Mouse (Mus musculus) left cerebral cortex, postnatal 36 days (tissue): ENCODE data around the gene Magea6. TPM values are rescaled to one million over a fixed set of nuclear protein-coding genes. Genes with fewer than 3 reads are reported as not detected.
"Not testable (repeated sequence)": the region's sequence is repeated elsewhere in the genome, so short reads cannot be mapped to it uniquely, and the experiment has no call there.

Experiments
- DNase-seq, 2 experiments: peaks; one replicate each; pipeline ENCODE4 v3.0.0; 2021 to 2022; ENCODE audit warnings: low spot score in 2 of 2, mixed read lengths in 1 of 2
- intact Hi-C: fragments of 180-260 bp; cut with DNase I; formaldehyde crosslinking; loops from one replicate; pipeline ENCODE4 v1.15.1; 2025
- total RNA-seq, 2 experiments: library from RNA; stranded (reverse); gene quantifications; 2 replicates each; pipeline ENCODE4 v1.2.3; 2021

The Magea6 gene
- total RNA-seq, result not detected

DNA sequence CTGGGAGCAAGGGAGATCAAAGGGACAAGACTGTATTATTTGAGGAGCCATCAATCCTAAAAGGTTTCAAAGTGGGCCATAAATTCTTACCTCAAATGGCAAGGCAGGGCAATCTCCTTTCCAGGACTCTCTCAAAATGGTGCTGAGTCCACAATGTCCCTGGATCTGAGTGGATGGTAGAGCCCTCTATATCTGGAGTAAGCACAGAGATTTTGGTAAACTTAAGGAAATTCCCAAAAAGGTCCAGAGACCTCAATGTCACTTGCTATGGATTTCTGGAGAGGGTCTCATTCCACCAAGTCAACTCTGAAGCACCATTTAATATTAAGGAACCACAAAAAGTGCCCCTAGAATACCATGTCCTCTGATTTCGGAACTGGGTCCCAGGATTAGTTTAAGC lies at the start of gene Magea6:
Gene Magea6, minus strand, starts transcription at position 101 of the 400 bp plus-strand sequence.
- DNase-seq, intact Hi-C loops: not testable (repeated sequence)

DNA sequence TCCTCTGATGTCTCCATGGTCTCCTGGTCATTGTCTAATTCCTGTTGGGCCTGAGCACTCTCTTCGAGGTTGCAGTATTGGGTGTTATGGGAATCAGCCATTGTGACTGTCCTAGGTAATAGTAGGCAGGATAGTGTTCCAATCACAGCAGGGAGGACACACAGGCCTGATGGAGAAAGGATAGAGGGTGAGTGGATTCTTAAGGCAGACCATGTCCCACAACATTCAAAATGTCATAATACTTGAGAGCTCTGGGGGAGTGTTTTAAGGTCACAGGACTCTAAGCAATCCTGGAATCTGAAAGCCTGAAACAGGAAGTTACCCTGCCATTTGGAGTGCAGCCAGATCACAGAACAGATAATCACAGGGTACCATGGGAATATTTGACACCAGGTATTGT lies 13.6 kb upstream of the Magea6 start, which contains the start of gene Magea3:
Gene Magea3, minus strand, starts transcription at position 101 of the 400 bp plus-strand sequence.
- intact Hi-C loops, DNase-seq: not testable (repeated sequence)

DNA sequence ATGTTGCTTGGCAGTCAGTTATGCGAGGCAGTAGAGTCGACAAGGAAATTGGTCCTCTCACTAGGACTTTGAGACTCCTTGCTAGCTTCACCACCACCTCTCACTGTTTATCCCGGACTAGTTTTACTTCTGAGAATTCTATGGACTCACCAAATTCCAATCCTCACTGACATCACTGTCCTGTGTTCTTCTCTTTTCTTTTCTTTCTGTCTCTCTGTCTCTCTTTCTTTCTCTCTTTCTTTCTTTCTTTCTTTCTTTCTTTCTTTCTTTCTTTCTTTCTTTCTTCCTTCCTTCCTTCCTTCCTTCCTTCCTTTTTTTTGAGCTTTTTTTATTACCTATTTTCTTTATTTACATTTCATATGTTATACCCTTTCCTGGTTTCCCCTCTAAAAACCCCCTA lies 45.6 kb downstream of the Magea6 start, which contains the start of gene Cldn34b1:
Gene Cldn34b1, minus strand, starts transcription at position 101 of the 400 bp plus-strand sequence.
- not testable (repeated sequence) for DNase-seq

More for the DNA sequence above, 45.6 kb downstream of the Magea6 start, which contains the start of gene Cldn34b1:
- intact Hi-C loops, result not testable (repeated sequence)

Other genes starting within 250 kb of the Magea6 start
- gene Cldn34b1, start 45.7 kb downstream of the Magea6 start, total RNA-seq, result not detected
- gene Magea3, start 13.5 kb upstream of the Magea6 start, total RNA-seq, result not detected
- not detected for gene Magea8, start 59.9 kb upstream of the Magea6 start, total RNA-seq
- gene Magea5, start 127.2 kb upstream of the Magea6 start, total RNA-seq, result not detected
- not detected for gene Magea1, start 153.8 kb upstream of the Magea6 start, total RNA-seq
- gene Magea2, start 157.7 kb upstream of the Magea6 start, total RNA-seq, result not detected
- not detected for gene Cldn34b2, start 192.4 kb upstream of the Magea6 start, total RNA-seq